In genomic region chr6:136548796-136549195, GRCm38 (mm10) we compare ENCODE assay signal across 8 mouse cellular contexts. TPM values are rescaled to one million over a fixed set of nuclear protein-coding genes. Genes with fewer than 3 reads are reported as not detected.
A peak's percentile ranks its signal among the peaks of the same experiment; 100 is the strongest.
DNase-seq lines count a peak whose midpoint lies in the region; ATAC-seq and TF ChIP-seq lines count a peak whose summit lies in the region.
"Had no signal": no experiment of that assay in that cellular context is flagged by ENCODE, and none has a peak within 500 bp of the region (broad histone marks: within the 10 kb centered on the region; RNA-seq: fewer than 3 reads in every experiment).

No protein-coding gene starts in this region.

- peaks cover 8% of the 10 kb centered on the region; the same call in 1 of the 2 replicates for H3K4me1 ChIP-seq in liver, adult 2 months (ENCODE audit: control insufficient read depth, insufficient read depth, low read length)
- H3K4me1 ChIP-seq in forebrain, embryonic 13.5 days, result peaks cover 41% of the 10 kb centered on the region
- H3K4me1 ChIP-seq in hindbrain, embryonic 15.5 days (replicated peaks), result peaks cover 43% of the 10 kb centered on the region
- peaks cover 4% of the 10 kb centered on the region; the same call in 1 of the 2 replicates for H3K4me1 ChIP-seq in olfactory bulb, adult 2 months (ENCODE audit: control insufficient read depth, insufficient read depth, low read length)

- TF ChIP-seq CTCF in liver, adult 2 months (IDR thresholded peaks at IDR 0.05; ENCODE audit: low read depth, low read length), result no peak
- TF ChIP-seq CTCF in olfactory bulb, adult 2 months (IDR thresholded peaks at IDR 0.05; ENCODE audit: insufficient read depth, low read depth, low read length), result no peak

- TF ChIP-seq POLR2A in liver, adult 2 months (IDR thresholded peaks at IDR 0.05; ENCODE audit: extremely low read depth, insufficient read depth, low read length), result no peak
- TF ChIP-seq POLR2A in olfactory bulb, adult 2 months (IDR thresholded peaks at IDR 0.05; ENCODE audit: insufficient read depth, low read depth, low read length), result no peak

- no peak overlapping the region for H3K4me2 ChIP-seq in forebrain, embryonic 13.5 days
- H3K4me2 ChIP-seq in hindbrain, embryonic 15.5 days, result no peak overlapping the region
- H3K4me2 ChIP-seq: embryonic facial prominence, embryonic 12.5 days had no signal

- H3K79me2 ChIP-seq in liver, adult 2 months (ENCODE audit: control insufficient read depth, insufficient read depth, low read length), result peaks cover 18% of the 10 kb centered on the region; the same call in 1 of the 2 replicates

- no peak overlapping the region for H3K4me3 ChIP-seq in liver, adult 2 months (ENCODE audit: insufficient read depth, low read depth, low read length)
- H3K4me3 ChIP-seq in forebrain, embryonic 13.5 days, result no peak overlapping the region
- H3K4me3 ChIP-seq in hindbrain, embryonic 15.5 days, result no peak overlapping the region
- no peak overlapping the region for H3K4me3 ChIP-seq in olfactory bulb, adult 2 months (ENCODE audit: insufficient read depth, low read depth, low read length)
- H3K4me3 ChIP-seq: embryonic facial prominence, embryonic 12.5 days had no signal

- peak; percentile 89 for DNase-seq in liver, adult 2 months (ENCODE audit: extremely low read depth, low read depth, low spot score)
- DNase-seq in liver, result no peak
- DNase-seq in right cerebral cortex, adult 2 months (ENCODE audit: low spot score in 2 of 2), result no peak
- no peak for DNase-seq in cerebellum, postnatal 25 days

- WGBS in liver, adult 2 months, result 52% methylated on average over 6 of the region's 6 CpGs
- WGBS in forebrain, embryonic 13.5 days, result 72% methylated on average over 6 of the region's 6 CpGs
- 58% methylated on average over 6 of the region's 6 CpGs for WGBS in hindbrain, embryonic 15.5 days
- WGBS in olfactory bulb, adult 2 months, result 27% methylated on average over 6 of the region's 6 CpGs

- H3K36me3 ChIP-seq in liver, adult 2 months (ENCODE audit: control insufficient read depth, insufficient read depth, low read length), result no peaks in the 10 kb centered on the region
- no peaks in the 10 kb centered on the region for H3K36me3 ChIP-seq in forebrain, embryonic 13.5 days (ENCODE audit: poor library complexity, severe bottlenecking)
- H3K36me3 ChIP-seq in hindbrain, embryonic 15.5 days, result no peaks in the 10 kb centered on the region
- H3K36me3 ChIP-seq: embryonic facial prominence, embryonic 12.5 days had no signal

- no peak overlapping the region for H3K9ac ChIP-seq in liver, adult 2 months (ENCODE audit: low read depth, low read length)
- no peak overlapping the region for H3K9ac ChIP-seq in forebrain, embryonic 13.5 days
- H3K9ac ChIP-seq in hindbrain, embryonic 15.5 days, result no peak overlapping the region
- H3K9ac ChIP-seq: embryonic facial prominence, embryonic 12.5 days had no signal

- H3K27ac ChIP-seq in liver, adult 2 months (replicated peaks; ENCODE audit: insufficient read depth, low read depth, low read length), result peak overlapping the region; percentile 15; the same call in 1 of the 2 replicates
- peak overlapping the region; percentile 97 for H3K27ac ChIP-seq in forebrain, embryonic 13.5 days
- peak overlapping the region; percentile 92 for H3K27ac ChIP-seq in hindbrain, embryonic 15.5 days (replicated peaks)
- H3K27ac ChIP-seq in olfactory bulb, adult 2 months (ENCODE audit: insufficient read depth, low read depth, low read length), result peak overlapping the region; percentile 91

- peak; percentile 48; the same call in 1 of the 2 replicates for ATAC-seq in forebrain, embryonic 13.5 days
- peak; percentile 62; the same call in 1 of the 2 replicates for ATAC-seq in hindbrain, embryonic 15.5 days (ENCODE audit: low FRiP score, low read depth)

- H3K27me3 ChIP-seq in liver, adult 2 months (ENCODE audit: control insufficient read depth, insufficient read depth, low read length), result no peaks in the 10 kb centered on the region
- no peaks in the 10 kb centered on the region for H3K27me3 ChIP-seq in forebrain, embryonic 13.5 days
- no peaks in the 10 kb centered on the region for H3K27me3 ChIP-seq in hindbrain, embryonic 15.5 days
- H3K27me3 ChIP-seq: embryonic facial prominence, embryonic 12.5 days had no signal

- H3K9me3 ChIP-seq in forebrain, embryonic 13.5 days (replicated peaks), result no peaks in the 10 kb centered on the region
- no peaks in the 10 kb centered on the region for H3K9me3 ChIP-seq in hindbrain, embryonic 15.5 days
- H3K9me3 ChIP-seq: embryonic facial prominence, embryonic 12.5 days had no signal

RNA-seq across cellular contexts. Expression of gene Atf7ip, which starts 42.8 kb away (rescaled TPM):
- total RNA-seq in liver, adult 2 months (2014; rRNA removed), result 14.8 and 14.9 TPM in 2 replicates
- polyA plus RNA-seq in liver, adult 2 months (2012; rRNA removed), result 5.1 and 5.2 TPM in 2 replicates
- 47.3 and 56.6 TPM in 2 replicates for polyA plus RNA-seq in forebrain, embryonic 13.5 days (2015; fragmentation: Nextera tagmentation; extraction: Ambion mirVana)
- 36.1 and 43.7 TPM in 2 replicates for polyA plus RNA-seq in hindbrain, embryonic 15.5 days (2015; fragmentation: Nextera tagmentation; extraction: Ambion mirVana)
- polyA plus RNA-seq in olfactory bulb, adult 2 months (2012; ENCODE audit: insufficient read depth, insufficient read length, low replicate concordance, missing spikeins), result 143 TPM in 1 of 2 replicates, not detected in the other

Comparison
In these comparisons a context has a peak if more than half of its experiments do, and no peak if none do; other contexts are left out.
1. H3K27ac ChIP-seq: peak in every context shown above with its lines; median percentile 97 in forebrain, embryonic 13.5 days; 92 in hindbrain, embryonic 15.5 days; 91 in olfactory bulb, adult 2 months; 15 in liver, adult 2 months.